Mouse (Mus musculus) G1E (cell line): ENCODE measurements around the gene Hpse2. TPM values are rescaled to one million over a fixed set of nuclear protein-coding genes. Genes with fewer than 3 reads are reported as not detected.
A peak's percentile ranks its signal among the peaks of the same experiment; 100 is the strongest.

Experiments used
- ATAC-seq: 2 replicates; pipeline ENCODE4 v1.8.0; 2016; ENCODE audit warnings: mild to moderate bottlenecking; ENCODE audit not compliant: insufficient number of reproducible peaks, poor library complexity, low FRiP score, severe bottlenecking; ENCODE audit errors: extremely low read depth
- DNase-seq: peaks from one replicate; pipeline ENCODE4 v3.0.0; 2012; ENCODE audit warnings: low spot score
- H3K27me3 ChIP-seq: 2 replicates; pipeline ENCODE4 v1.6.1; 2012; ENCODE audit warnings: mild to moderate bottlenecking, low read length, inconsistent platforms; ENCODE audit not compliant: insufficient read depth
- H3K36me3 ChIP-seq: replicated peaks from 2 replicates; pipeline ENCODE3; 2012; ENCODE audit warnings: mild to moderate bottlenecking, inconsistent platforms
- H3K4me1 ChIP-seq: 2 replicates; pipeline ENCODE4 v1.6.1; 2012; ENCODE audit warnings: low read depth, low read length, inconsistent platforms, mixed read lengths; ENCODE audit not compliant: insufficient read depth
- H3K4me3 ChIP-seq: 2 replicates; pipeline ENCODE4 v1.5.1; 2012; ENCODE audit warnings: low read depth, mild to moderate bottlenecking, inconsistent platforms, low read length, moderate library complexity, mixed read lengths
- H3K9me3 ChIP-seq: replicated peaks from 2 replicates; pipeline ENCODE4 v1.6.1; 2012; ENCODE audit warnings: inconsistent platforms
- CTCF ChIP-seq: IDR thresholded peaks from 2 replicates; pipeline ENCODE4 v1.5.1; 2012; ENCODE audit warnings: low read depth, low read length, inconsistent platforms, mixed read lengths
- GATA1 ChIP-seq: IDR thresholded peaks from 2 replicates; pipeline ENCODE4 v1.6.1; 2012; ENCODE audit warnings: borderline replicate concordance, low read length, inconsistent platforms, mixed read lengths
- GATA2 ChIP-seq: IDR thresholded peaks from 2 replicates; pipeline ENCODE4 v1.6.1; 2012; ENCODE audit warnings: low read depth, low read length, inconsistent platforms, borderline replicate concordance
- POLR2AphosphoS5 ChIP-seq: IDR thresholded peaks from 2 replicates; pipeline ENCODE4 v1.6.1; 2012; ENCODE audit warnings: low read depth, low read length, inconsistent platforms; ENCODE audit not compliant: insufficient replicate concordance
- TAL1 ChIP-seq: conservative IDR thresholded peaks from 2 replicates; pipeline ENCODE4 v1.6.1; 2012; ENCODE audit warnings: low read depth, low read length, inconsistent platforms, mixed read lengths
- polyA plus RNA-seq: library from polyadenylated mRNA; stranded (reverse); fragments of >175 nt; gene quantifications from 2 replicates; pipeline ENCODE4 v1.2.3, GENCODE M21; 2012
- total RNA-seq, 2 experiments: library from RNA; stranded (forward) in 1 of 2; stranded (reverse) in 1 of 2; fragments of 200-1000 nt in 1 of 2; fragments of >200 nt in 1 of 2; fragmentation: Nextera tagmentation in 1 of 2; gene quantifications; 2 replicates each; pipeline ENCODE4 v1.2.3; 2014 to 2017

The Hpse2 gene
- total and polyA plus RNA-seq, 3 experiments, result 0.16 TPM; not detected in 2

GRCm38 (mm10) chr19:42753141-42753917 lies 634.8 kb downstream of the Hpse2 start:
- Histone ChIP-seq H3K9me3 (no peaks in the 10 kb centered on the region), H3K36me3 (peaks cover 32% of the 10 kb centered on the region), H3K4me3 (peak overlapping the region; percentile 70), H3K27me3 (no peaks in the 10 kb centered on the region), H3K4me1 (peaks cover 52% of the 10 kb centered on the region)
- ATAC-seq, result no peak
- DNase-seq, result peak; percentile 53
- TF ChIP-seq GATA2 (no peak), GATA1 (no peak), CTCF (no peak), TAL1 (no peak), POLR2AphosphoS5 (no peak)

- peak; percentile 73 for DNase-seq
- Histone ChIP-seq H3K27me3 (peaks cover under 1% of the 10 kb centered on the region; the same call in 1 of the 2 replicates), H3K36me3 (peaks cover 23% of the 10 kb centered on the region), H3K4me1 (peaks cover 52% of the 10 kb centered on the region), H3K4me3 (peak within 1 kb of the TSS; percentile 70), H3K9me3 (no peaks in the 10 kb centered on the region)
- no peak for TF ChIP-seq CTCF
- no peak for TF ChIP-seq TAL1
- TF ChIP-seq POLR2AphosphoS5, result no peak
- TF ChIP-seq GATA2, result no peak
- TF ChIP-seq GATA1, result no peak
- ATAC-seq, result peak; percentile 76
Measured at GRCm38 (mm10) chr19:42752363-42752931, 635.7 kb downstream of the Hpse2 start, which contains the start of gene Pyroxd2. Pyroxd2 (minus strand) TSS chr19:42752775.

GRCm38 (mm10) chr19:42750196-42750595 lies 638.0 kb downstream of the Hpse2 start:
- no peak overlapping the region for H3K4me3 ChIP-seq
- H3K36me3 ChIP-seq, result peaks cover 2% of the 10 kb centered on the region
- H3K9me3 ChIP-seq, result no peaks in the 10 kb centered on the region
- TF ChIP-seq CTCF, result no peak
- no peak for TF ChIP-seq GATA2
- no peak for TF ChIP-seq TAL1
- no peak for TF ChIP-seq GATA1
- no peak for TF ChIP-seq POLR2AphosphoS5
- ATAC-seq, result no peak
- peaks cover 42% of the 10 kb centered on the region for H3K4me1 ChIP-seq
- no peak for DNase-seq
- H3K27me3 ChIP-seq, result peaks cover 5% of the 10 kb centered on the region; the same call in 1 of the 2 replicates

- Histone ChIP-seq H3K4me3 (no peak overlapping the region), H3K27me3 (peaks cover 13% of the 10 kb centered on the region; the same call in 1 of the 2 replicates), H3K4me1 (peaks cover 17% of the 10 kb centered on the region), H3K36me3 (peaks cover 3% of the 10 kb centered on the region), H3K9me3 (no peaks in the 10 kb centered on the region)
- TF ChIP-seq GATA2 (no peak), TAL1 (no peak), POLR2AphosphoS5 (no peak), GATA1 (no peak), CTCF (no peak)
- DNase-seq, result no peak
- no peak for ATAC-seq
Measured at GRCm38 (mm10) chr19:42746702-42747101, 641.5 kb downstream of the Hpse2 start.

- DNase-seq (no peak), ATAC-seq (no peak)
- TF ChIP-seq GATA1 (no peak), TAL1 (no peak), CTCF (no peak)
- H3K4me1 ChIP-seq, result peaks cover 14% of the 10 kb centered on the region
- H3K9me3 ChIP-seq, result no peaks in the 10 kb centered on the region
- H3K27me3 ChIP-seq, result peaks cover 13% of the 10 kb centered on the region; the same call in 1 of the 2 replicates
- H3K4me3 ChIP-seq, result no peak overlapping the region
- H3K36me3 ChIP-seq, result peaks cover 3% of the 10 kb centered on the region
Measured at GRCm38 (mm10) chr19:42745869-42746224, 642.3 kb downstream of the Hpse2 start.

- peaks cover 5% of the 10 kb centered on the region for H3K36me3 ChIP-seq
- TF ChIP-seq POLR2AphosphoS5, result no peak
- no peak for TF ChIP-seq GATA1
- no peak for TF ChIP-seq TAL1
- no peak for TF ChIP-seq GATA2
- peaks cover 13% of the 10 kb centered on the region; the same call in 1 of the 2 replicates for H3K27me3 ChIP-seq
- H3K9me3 ChIP-seq, result no peaks in the 10 kb centered on the region
- H3K4me3 ChIP-seq, result no peak overlapping the region
- no peak for ATAC-seq
- H3K4me1 ChIP-seq, result peaks cover 15% of the 10 kb centered on the region
- DNase-seq, result no peak
Measured at GRCm38 (mm10) chr19:42745084-42745868, 642.9 kb downstream of the Hpse2 start.
